Mouse (Mus musculus): ENCODE measurements around the gene Gm21961.

DNA sequence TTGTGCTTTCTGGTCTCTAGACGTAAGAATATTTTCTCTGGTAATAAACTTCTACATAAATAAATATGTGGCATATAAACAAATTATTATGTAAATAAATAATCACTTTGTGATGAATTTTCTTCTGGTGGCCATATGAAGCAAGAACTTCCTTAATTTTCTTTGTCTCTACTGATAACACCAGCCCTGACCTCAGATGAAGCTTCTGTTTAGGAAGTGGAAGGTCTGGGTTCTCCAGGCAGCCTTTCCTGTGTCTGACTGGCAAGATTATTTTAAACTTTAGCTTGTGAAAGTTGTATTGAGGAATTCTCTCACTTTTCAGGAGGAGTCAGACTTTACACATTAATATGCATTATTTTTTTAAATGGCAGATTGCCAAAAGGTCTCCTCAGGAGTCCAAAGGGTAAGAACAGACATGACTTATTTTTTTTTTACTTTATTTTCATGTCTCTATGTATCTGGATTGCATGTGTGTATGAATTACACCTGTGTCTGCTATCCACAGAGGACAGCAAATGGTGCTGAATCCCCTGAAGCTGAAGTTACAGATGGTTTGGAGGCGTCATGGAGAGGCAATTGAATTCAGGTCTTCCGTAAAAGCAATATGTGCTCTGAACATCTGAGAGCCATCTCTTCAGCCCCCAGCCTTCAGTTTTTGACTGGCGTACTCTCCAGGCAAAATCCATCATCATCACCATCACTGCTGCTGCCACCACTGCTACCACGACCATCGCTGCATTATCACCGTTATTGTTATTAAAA is 38.5 kb downstream of the Gm21961 start:
- TF ChIP-seq POLR2A (IDR thresholded peaks at IDR 0.05; ENCODE audit: control insufficient read depth, extremely low read depth, insufficient read depth, low read length, poor library complexity) (no peak), CTCF (IDR thresholded peaks at IDR 0.05; ENCODE audit: borderline replicate concordance, control insufficient read depth, extremely low read depth, insufficient read depth, low read length, poor library complexity) (no peak)

Measured in thymus, adult 2 months (tissue).